Mouse (Mus musculus) frontal cortex, adult 2 months (tissue): ENCODE measurements around the gene Rdh16. TPM values are rescaled to one million over a fixed set of nuclear protein-coding genes. Genes with fewer than 3 reads are reported as not detected.
"Not testable (repeated sequence)": the region's sequence is repeated elsewhere in the genome, so short reads cannot be mapped to it uniquely, and the experiment has no call there.

ENCODE experiments used
- DNase-seq, 2 experiments: peaks; one replicate each; pipeline ENCODE4 v3.0.0; 2022; ENCODE audit warnings: low spot score in 1 of 2; ENCODE audit errors: extremely low spot score in 1 of 2
- polyA plus RNA-seq: library from polyadenylated mRNA; depleted of rRNA; stranded (reverse); fragments of >200 nt; gene quantifications from 2 replicates; pipeline ENCODE4 v1.2.3, GENCODE M21; 2012

Rdh16 gene
- polyA plus RNA-seq, 1 experiment = 0.26 TPM

- no peak for DNase-seq
These were observed 28.2 kb downstream of the Rdh16 start for GRCm38 (mm10) chr10:127829121-127829520.

GRCm38 (mm10) chr10:127834186-127834585, 33.2 kb downstream of the Rdh16 start:
- DNase-seq = not testable (repeated sequence)

- DNase-seq = no peak
These were observed 34.3 kb downstream of the Rdh16 start for GRCm38 (mm10) chr10:127835292-127835691.

GRCm38 (mm10) chr10:127837793-127838192, 36.8 kb downstream of the Rdh16 start:
- not testable (repeated sequence) for DNase-seq

- peak in 1 of 2 experiments; percentile 25 for DNase-seq
These were observed 37.6 kb downstream of the Rdh16 start for GRCm38 (mm10) chr10:127838539-127838938.

- no peak for DNase-seq
These were observed 39.8 kb downstream of the Rdh16 start for GRCm38 (mm10) chr10:127840776-127841175.

- not testable (repeated sequence) for DNase-seq
These were observed 45.0 kb downstream of the Rdh16 start for GRCm38 (mm10) chr10:127845945-127846344.

GRCm38 (mm10) chr10:127848089-127848488, 47.1 kb downstream of the Rdh16 start:
- no peak for DNase-seq

GRCm38 (mm10) chr10:127849628-127850027, 48.7 kb downstream of the Rdh16 start, which contains the start of gene Rdh19:
Gene Rdh19, plus strand, starts transcription at chr10:127849928.
- DNase-seq = no peak

- peak in 1 of 2 experiments; percentile 5 for DNase-seq
These were observed 55.4 kb downstream of the Rdh16 start for GRCm38 (mm10) chr10:127856376-127856775.

- DNase-seq = no peak
These were observed 64.0 kb downstream of the Rdh16 start for GRCm38 (mm10) chr10:127864931-127865330.

GRCm38 (mm10) chr10:127866232-127866631, 65.3 kb downstream of the Rdh16 start, which contains the start of gene Rdh16f2:
Gene Rdh16f2, plus strand, starts transcription at chr10:127866474.
- no peak for DNase-seq

GRCm38 (mm10) chr10:127872484-127872883, 71.5 kb downstream of the Rdh16 start:
- DNase-seq = peak in 1 of 2 experiments; percentile 46

GRCm38 (mm10) chr10:127877681-127878080, 76.7 kb downstream of the Rdh16 start:
- no peak for DNase-seq

GRCm38 (mm10) chr10:127878262-127879057, 77.5 kb downstream of the Rdh16 start:
- no peak for DNase-seq

GRCm38 (mm10) chr10:127879155-127879688, 78.3 kb downstream of the Rdh16 start:
- DNase-seq = peak in 1 of 2 experiments; percentile 20

- no peak for DNase-seq
These were observed 80.1 kb downstream of the Rdh16 start for GRCm38 (mm10) chr10:127881041-127881440.

- no peak for DNase-seq
These were observed 85.6 kb downstream of the Rdh16 start for GRCm38 (mm10) chr10:127886551-127886950.

- no peak for DNase-seq
These were observed 86.0 kb downstream of the Rdh16 start for GRCm38 (mm10) chr10:127886971-127887370.

- no peak for DNase-seq
These were observed 87.7 kb downstream of the Rdh16 start, which contains the start of gene Rdh7 for GRCm38 (mm10) chr10:127888605-127889004. Gene Rdh7, minus strand, starts transcription at chr10:127888817.

GRCm38 (mm10) chr10:127891481-127891880, 90.5 kb downstream of the Rdh16 start:
- no peak for DNase-seq
